Mouse (Mus musculus) hindbrain, postnatal 0 days (tissue): ENCODE measurements at regions not wholly inside any gene's neighbourhood (a gene's known extent, or its start where the extent isn't known, plus 50 kb on each side); places are given as distances from the start of the nearest gene placed in this dataset.
A peak's percentile ranks its signal among the peaks of the same experiment; 100 is the strongest.

Experiments used
- ATAC-seq: fragments of 200-750 bp; cut with Nextera tagmentation; 2 replicates; pipeline ENCODE4 v1.8.0; 2017; ENCODE audit warnings: mild to moderate bottlenecking, moderate TSS enrichment, moderate library complexity
- DNase-seq: peaks from one replicate; pipeline ENCODE4 v3.0.0-alpha.2; 2015; ENCODE audit warnings: low spot score
- H3K27ac ChIP-seq: fragments of 300-500 bp; sonication (generic); 2 replicates; pipeline ENCODE4 v1.5.1; 2014; ENCODE audit warnings: mild to moderate bottlenecking
- H3K27me3 ChIP-seq: fragments of 300-500 bp; sonication (generic); 2 replicates; pipeline ENCODE4 v1.6.1; 2014; ENCODE audit warnings: low read length, mixed read lengths; ENCODE audit not compliant: insufficient read depth
- H3K36me3 ChIP-seq: fragments of 300-500 bp; sonication (generic); 2 replicates; pipeline ENCODE4 v1.6.1; 2014; ENCODE audit warnings: low read length, mixed read lengths; ENCODE audit not compliant: insufficient read depth
- H3K4me1 ChIP-seq: fragments of 300-500 bp; sonication (generic); 2 replicates; pipeline ENCODE4 v1.6.1; 2014; ENCODE audit warnings: antibody characterized with exemption, low read length, mixed read lengths; ENCODE audit not compliant: insufficient read depth
- H3K4me2 ChIP-seq: fragments of 300-500 bp; sonication (generic); 2 replicates; pipeline ENCODE4 v1.6.1; 2014; ENCODE audit warnings: low read depth, mild to moderate bottlenecking, low read length, moderate library complexity, mixed read lengths
- H3K4me3 ChIP-seq: fragments of 300-500 bp; sonication (generic); 2 replicates; pipeline ENCODE4 v1.5.1; 2014; ENCODE audit warnings: low read length
- H3K9ac ChIP-seq: fragments of 300-500 bp; sonication (generic); replicated peaks from 2 replicates; pipeline ENCODE4 v1.6.1; 2014; ENCODE audit warnings: mild to moderate bottlenecking, low read length, moderate library complexity, mixed read lengths
- H3K9me3 ChIP-seq: fragments of 300-500 bp; sonication (generic); 2 replicates; pipeline ENCODE4 v1.6.1; 2016; ENCODE audit warnings: low read length, mixed read lengths
- CTCF ChIP-seq: IDR thresholded peaks from 2 replicates; pipeline ENCODE4 v1.5.1; 2016; ENCODE audit warnings: antibody characterized with exemption, control low read depth, low read depth
- WGBS: fragments of 180-500 bp; shearing (Covaris S2); extraction: QIAGEN DNeasy Blood & Tissue Kit; methylation state at CpG from one replicate; pipeline ENCODE4 v1.1.7; 2014; 5-methylcytosine and 5-hydroxymethylcytosine counted together

GRCm38 (mm10) chr10:74834359-74834758 lies 132.6 kb upstream of the Gnaz start:
- ATAC-seq (no peak), DNase-seq (no peak)

GRCm38 (mm10) chr10:74848372-74848771 lies 118.6 kb upstream of the Gnaz start:
- WGBS, result 9% methylated on average over 7 of the region's 7 CpGs

More at GRCm38 (mm10) chr10:74834359-74834758, 132.6 kb upstream of the Gnaz start:
- Histone ChIP-seq H3K4me1 (no peaks in the 10 kb centered on the region), H3K4me2 (no peak overlapping the region), H3K4me3 (no peak overlapping the region), H3K9ac (no peak overlapping the region), H3K9me3 (no peaks in the 10 kb centered on the region), H3K27me3 (no peaks in the 10 kb centered on the region), H3K36me3 (no peaks in the 10 kb centered on the region), H3K27ac (no peak overlapping the region)
- 73% methylated on average over 2 of the region's 2 CpGs for WGBS
- no peak for TF ChIP-seq CTCF

GRCm38 (mm10) chr10:74854991-74855664 lies 111.8 kb upstream of the Gnaz start:
- H3K27me3 ChIP-seq, result no peaks in the 10 kb centered on the region
- peak; percentile 76 for DNase-seq
- TF ChIP-seq CTCF, result no peak
- H3K4me3 ChIP-seq, result no peak overlapping the region
- H3K4me1 ChIP-seq, result no peaks in the 10 kb centered on the region
- H3K9ac ChIP-seq, result no peak overlapping the region
- WGBS, result 32% methylated on average over 4 of the region's 4 CpGs
- no peaks in the 10 kb centered on the region for H3K9me3 ChIP-seq
- no peak overlapping the region for H3K4me2 ChIP-seq
- peak; percentile 92 for ATAC-seq
- H3K36me3 ChIP-seq, result no peaks in the 10 kb centered on the region
- H3K27ac ChIP-seq, result no peak overlapping the region

More at GRCm38 (mm10) chr10:74848372-74848771, 118.6 kb upstream of the Gnaz start:
- DNase-seq (peak; percentile 93), ATAC-seq (peak; percentile 70)
- H3K4me2 ChIP-seq, result peak overlapping the region; percentile 22; the same call in 1 of the 2 replicates
- no peaks in the 10 kb centered on the region for H3K4me1 ChIP-seq
- H3K9ac ChIP-seq, result no peak overlapping the region
- peak; percentile 90 for TF ChIP-seq CTCF
- H3K36me3 ChIP-seq, result no peaks in the 10 kb centered on the region
- no peaks in the 10 kb centered on the region for H3K27me3 ChIP-seq
- H3K27ac ChIP-seq, result no peak overlapping the region
- H3K9me3 ChIP-seq, result no peaks in the 10 kb centered on the region
- no peak overlapping the region for H3K4me3 ChIP-seq
